Mouse (Mus musculus): ENCODE data around the gene Tnfsf12.
"Not testable (repeated sequence)": the region's sequence is repeated elsewhere in the genome, so short reads cannot be mapped to it uniquely, and the experiment has no call there.

Tnfsf12 gene

GRCm38 (mm10) chr11:69704613-69705010 lies 9.0 kb upstream of the Tnfsf12 start:
- DNase-seq (ENCODE audit: low spot score): no peak

- no peak for DNase-seq (ENCODE audit: low spot score)
Measured at GRCm38 (mm10) chr11:69703814-69704612, 8.4 kb upstream of the Tnfsf12 start.

- DNase-seq (ENCODE audit: low spot score): not testable (repeated sequence)
Measured at GRCm38 (mm10) chr11:69703381-69703780, 7.7 kb upstream of the Tnfsf12 start.

DNA sequence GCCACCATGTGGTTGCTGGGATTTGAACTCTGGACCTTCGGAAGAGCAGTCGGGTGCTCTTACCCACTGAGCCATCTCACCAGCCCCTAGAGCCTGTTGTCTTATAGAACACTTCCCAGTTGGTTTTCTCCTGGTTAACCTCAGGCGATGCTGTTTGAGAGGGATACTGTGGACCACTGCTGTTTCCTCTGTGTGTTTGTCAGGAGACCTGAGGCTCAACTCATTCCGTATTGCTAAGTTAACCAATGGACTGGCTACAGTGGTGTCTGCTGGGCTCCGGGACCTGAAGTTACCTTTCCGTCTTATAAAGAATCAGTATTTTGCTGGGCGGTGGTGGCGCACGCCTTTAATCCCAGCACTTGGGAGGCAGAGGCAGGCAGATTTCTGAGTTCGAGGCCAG lies 7.2 kb upstream of the Tnfsf12 start:
- not testable (repeated sequence) for DNase-seq (ENCODE audit: low spot score)

DNA sequence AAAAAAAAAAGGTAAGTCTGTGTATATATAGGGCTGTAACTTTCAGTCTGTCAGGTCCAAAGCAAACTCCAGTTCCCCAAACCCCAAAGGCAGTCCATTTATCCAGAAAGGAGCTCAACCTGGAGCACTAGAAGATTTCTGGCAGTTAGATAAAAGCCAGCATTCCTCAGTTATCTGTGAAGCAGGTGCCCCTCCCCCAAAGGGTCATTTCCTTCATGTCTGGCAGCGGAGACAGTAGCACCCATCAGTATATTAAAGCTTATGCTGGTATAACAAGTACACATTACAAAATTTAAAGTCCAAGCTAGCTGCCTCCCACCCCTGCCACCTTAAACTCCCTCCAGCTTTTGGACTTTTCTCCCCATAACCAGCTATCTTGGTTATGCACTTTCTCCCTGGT lies 3.9 kb upstream of the Tnfsf12 start:
- DNase-seq (ENCODE audit: low spot score): no peak

DNA sequence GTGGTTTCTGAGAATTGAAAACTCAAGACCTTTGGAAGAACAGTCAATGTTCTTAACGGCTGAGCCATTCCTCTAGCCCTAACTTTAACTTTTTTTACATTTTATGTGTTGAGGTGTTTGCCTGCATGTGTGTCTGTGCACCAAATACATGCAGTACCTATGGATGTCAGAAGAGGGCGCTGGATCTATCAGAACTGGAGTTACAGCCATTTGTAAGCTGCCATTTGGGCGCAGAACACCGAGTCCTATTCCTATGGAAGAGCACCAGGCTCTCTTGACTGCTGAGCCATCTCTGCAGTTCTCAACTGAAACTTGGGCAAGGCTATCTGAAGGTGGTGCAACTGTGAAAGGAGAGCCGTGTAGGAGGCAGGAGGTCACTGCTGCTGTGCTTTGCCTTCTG lies 2.9 kb upstream of the Tnfsf12 start:
- no peak for DNase-seq (ENCODE audit: low spot score)

GRCm38 (mm10) chr11:69697396-69697795 lies 1.7 kb upstream of the Tnfsf12 start:
- no peak for DNase-seq (ENCODE audit: low spot score)

DNA sequence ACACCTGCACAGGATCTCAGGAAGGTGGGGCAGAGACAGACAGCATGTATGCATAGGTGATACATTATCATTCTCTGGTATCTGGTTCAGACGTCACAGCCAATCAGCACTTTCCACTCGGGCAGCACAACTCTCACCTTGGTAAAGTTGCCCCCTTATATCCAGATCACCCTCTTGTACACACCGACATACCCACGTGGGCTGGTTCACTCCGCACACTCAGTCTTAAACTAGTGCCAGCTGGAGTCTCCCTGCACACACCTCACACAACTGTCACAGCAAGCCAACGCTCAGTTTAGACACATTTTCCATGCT lies 646 bp downstream of the Tnfsf12 start:
- DNase-seq (ENCODE audit: low spot score): no peak

DNA sequence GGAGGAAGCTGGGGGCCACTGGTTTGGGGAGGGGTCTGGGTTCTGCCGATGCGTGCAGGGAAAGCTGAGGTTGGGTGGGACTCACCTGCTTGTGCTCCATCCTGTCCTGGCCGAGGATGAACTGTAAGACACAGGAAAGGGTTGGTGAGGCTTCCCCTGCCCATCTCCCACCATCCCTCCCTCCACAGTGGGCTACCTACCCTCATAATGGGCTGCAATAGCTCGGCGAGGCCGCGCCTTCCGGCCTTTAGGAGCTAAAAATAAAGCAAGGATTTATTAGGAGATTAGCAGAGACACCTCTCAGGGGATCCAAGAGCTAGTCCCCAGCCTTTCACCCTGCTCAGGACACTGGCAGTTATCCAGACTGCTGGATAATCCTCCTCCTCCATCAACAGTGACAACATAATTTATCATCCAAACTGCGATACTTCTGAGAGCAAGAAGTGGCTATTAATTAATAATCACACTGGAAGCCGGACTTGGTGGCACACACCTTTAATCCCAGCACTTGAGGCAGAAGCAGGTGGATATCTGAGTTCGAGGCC lies 2.2 kb downstream of the Tnfsf12 start:
- no peak for DNase-seq (ENCODE audit: low spot score)

DNA sequence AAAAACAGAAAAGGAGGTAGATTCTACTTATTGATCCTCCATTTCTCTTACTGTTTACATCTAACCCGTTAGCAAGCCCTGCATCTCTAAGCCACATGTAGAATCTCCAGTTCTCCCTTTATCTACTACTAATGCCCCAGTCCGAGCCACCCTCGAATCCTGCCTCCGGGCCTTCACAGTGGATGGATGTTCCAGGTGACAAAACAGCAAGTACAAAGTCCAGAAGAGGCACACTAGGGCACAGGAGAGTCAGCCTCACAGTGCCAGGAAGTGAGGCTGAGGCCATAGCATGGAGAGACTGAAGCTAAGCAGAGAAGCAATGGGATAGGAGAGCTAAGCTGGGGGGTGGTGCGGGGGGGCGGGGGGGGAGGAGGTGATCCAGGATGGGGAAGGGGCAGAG lies 2.8 kb downstream of the Tnfsf12 start:
- DNase-seq (ENCODE audit: low spot score): no peak

DNA sequence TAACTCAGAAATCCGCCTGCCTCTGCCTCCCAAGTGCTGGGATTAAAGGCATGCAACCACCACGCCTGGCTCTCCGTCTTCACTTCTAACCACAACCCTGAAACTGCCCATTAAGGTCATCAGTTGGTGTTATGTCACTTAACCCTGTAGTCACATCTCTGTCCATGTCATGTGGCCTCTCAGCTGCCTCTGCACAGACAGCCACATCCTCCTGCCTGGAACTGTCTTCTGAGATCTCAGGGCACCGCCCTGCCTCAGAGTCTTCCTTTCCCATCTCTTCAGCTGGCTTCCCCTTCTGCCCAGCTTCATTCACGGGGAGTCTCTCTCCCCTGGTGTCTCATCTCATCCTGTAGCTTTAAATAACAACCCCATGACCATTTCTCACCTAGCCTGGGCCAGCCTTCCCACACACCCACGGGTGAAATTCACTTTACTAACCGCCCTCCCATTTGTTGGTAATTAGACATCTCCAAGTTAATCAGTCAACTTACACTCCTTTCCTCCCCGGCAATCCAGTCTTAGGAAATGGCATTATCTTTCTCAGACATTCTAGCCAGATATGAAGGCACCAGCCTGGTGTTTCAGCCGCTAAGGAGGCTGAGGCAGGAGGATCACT lies 3.3 kb downstream of the Tnfsf12 start:
- DNase-seq (ENCODE audit: low spot score): no peak

DNA sequence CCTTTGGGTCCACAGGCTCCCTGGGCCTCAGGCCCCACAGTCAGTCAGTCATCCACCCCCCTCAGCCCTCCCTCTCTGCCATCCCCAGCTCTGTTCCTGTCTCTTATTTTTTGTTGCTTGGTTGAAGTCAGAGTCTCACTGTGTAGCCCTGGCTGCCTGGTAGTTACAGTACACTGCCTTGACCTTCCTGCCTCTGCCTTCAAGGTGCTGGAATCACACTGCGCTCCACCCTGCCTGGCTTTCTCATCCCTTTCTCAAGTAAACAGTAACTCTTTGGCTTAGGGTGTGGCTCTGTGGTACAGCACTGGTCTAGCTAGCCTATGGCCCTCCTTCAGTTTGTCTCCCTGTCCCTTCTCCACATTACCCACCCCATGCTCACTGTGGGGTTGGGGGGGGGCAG lies 5.8 kb downstream of the Tnfsf12 start:
- DNase-seq (ENCODE audit: low spot score): no peak

- no peak for DNase-seq (ENCODE audit: low spot score)
Measured at GRCm38 (mm10) chr11:69687061-69687460, 8.6 kb downstream of the Tnfsf12 start.

- peak; percentile 62 for DNase-seq (ENCODE audit: low spot score)
Measured at GRCm38 (mm10) chr11:69686377-69686776, 9.3 kb downstream of the Tnfsf12 start.

GRCm38 (mm10) chr11:69685526-69686148 lies 10.0 kb downstream of the Tnfsf12 start, which contains the start of gene Tnfsf13:
Gene Tnfsf13 (minus strand): TSS chr11:69685784.
- DNase-seq (ENCODE audit: low spot score): peak; percentile 44

- DNase-seq (ENCODE audit: low spot score): no peak
Measured at GRCm38 (mm10) chr11:69684936-69685335, 10.7 kb downstream of the Tnfsf12 start.

- no peak for DNase-seq (ENCODE audit: low spot score)
Measured at GRCm38 (mm10) chr11:69684128-69684745, 11.4 kb downstream of the Tnfsf12 start.

DNA sequence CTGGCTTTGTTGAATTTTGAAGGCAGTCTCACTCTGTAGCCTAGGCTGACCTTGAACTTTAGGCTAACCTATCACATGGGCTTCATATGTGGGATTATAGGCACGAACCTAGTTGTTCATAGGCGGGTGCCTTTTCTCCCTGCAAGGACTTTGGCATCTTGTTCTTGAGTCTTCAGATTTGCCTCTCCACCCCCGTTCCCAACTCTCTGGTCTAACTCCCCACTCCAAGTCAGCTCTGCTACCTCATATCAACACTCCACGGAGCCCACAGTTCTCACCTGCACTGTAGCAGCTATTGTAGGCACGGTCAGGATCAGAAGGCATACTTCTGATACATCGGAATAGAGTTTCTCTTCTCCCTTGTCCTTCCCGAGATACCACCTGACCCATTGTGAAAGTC lies 12.1 kb downstream of the Tnfsf12 start:
- DNase-seq (ENCODE audit: low spot score): no peak

GRCm38 (mm10) chr11:69682840-69683533 lies 12.7 kb downstream of the Tnfsf12 start:
- peak; percentile 93 for DNase-seq (ENCODE audit: low spot score)

GRCm38 (mm10) chr11:69682209-69682839 lies 13.3 kb downstream of the Tnfsf12 start:
- DNase-seq (ENCODE audit: low spot score): no peak

All from urinary bladder, postnatal 25 days (tissue).